ENCODE assay signal across 10 mouse cellular contexts in genomic region chr1:162781035-162781434, GRCm38 (mm10). TPM values are rescaled to one million over a fixed set of nuclear protein-coding genes. Genes with fewer than 3 reads are reported as not detected.
DNase-seq lines count a peak whose midpoint lies in the region; TF ChIP-seq lines count a peak whose summit lies in the region.
"Not testable (repeated sequence)": the region's sequence is repeated elsewhere in the genome, so short reads cannot be mapped to it uniquely, and the experiment has no call there.
"Had no signal": no experiment of that assay in that cellular context is flagged by ENCODE, and none has a peak within 500 bp of the region (broad histone marks: within the 10 kb centered on the region; RNA-seq: fewer than 3 reads in every experiment).

No protein-coding gene starts in this region.

- not testable (repeated sequence) for H3K27me3 ChIP-seq in E14TG2a.4 (ENCODE audit: insufficient read depth, low read length); heart, adult 2 months (ENCODE audit: control insufficient read depth, insufficient read depth, low read length); kidney, adult 2 months (replicated peaks; ENCODE audit: control insufficient read depth, insufficient read depth, low read length); liver, adult 2 months (ENCODE audit: control insufficient read depth, insufficient read depth, low read length)

- peak; percentile 21 for DNase-seq in adrenal gland, postnatal 14 days
- DNase-seq in heart, adult 2 months; liver, adult 2 months (ENCODE audit: extremely low read depth, low read depth, low spot score): not testable (repeated sequence)
- peak; percentile 41 for DNase-seq in kidney, adult 2 months
- DNase-seq in kidney, postnatal 36 days = peak; percentile 20 to 69
- DNase-seq in thymus, postnatal 4 days = peak; percentile 11

- not testable (repeated sequence) for H3K79me2 ChIP-seq in heart, adult 2 months (replicated peaks; ENCODE audit: control insufficient read depth, insufficient read depth, low read length); liver, adult 2 months (ENCODE audit: control insufficient read depth, insufficient read depth, low read length)

- H3K4me3 ChIP-seq in E14TG2a.4 (replicated peaks; ENCODE audit: low read length); heart, adult 2 months; kidney, adult 2 months (ENCODE audit: insufficient read depth, low read depth, low read length); liver, adult 2 months (ENCODE audit: insufficient read depth, low read depth, low read length): not testable (repeated sequence)

- H3K9ac ChIP-seq in heart, adult 2 months (ENCODE audit: low read depth, low read length); liver, adult 2 months (ENCODE audit: low read depth, low read length): not testable (repeated sequence)

- not testable (repeated sequence) for H3K36me3 ChIP-seq in E14TG2a.4 (ENCODE audit: insufficient read depth, low read length); heart, adult 2 months (ENCODE audit: control insufficient read depth, insufficient read depth, low read length); kidney, adult 2 months (ENCODE audit: control insufficient read depth, insufficient read depth, low read length); liver, adult 2 months (ENCODE audit: control insufficient read depth, insufficient read depth, low read length)

- TF ChIP-seq EP300 in heart, adult 2 months (IDR thresholded peaks at IDR 0.05; ENCODE audit: insufficient read depth, low read depth, low read length) = not testable (repeated sequence)

- TF ChIP-seq CTCF in E14TG2a.4 (conservative IDR thresholded peaks at IDR 0.05; ENCODE audit: low read length) = peak; percentile 24
- peak; percentile 46 for TF ChIP-seq CTCF in heart, adult 2 months (IDR thresholded peaks at IDR 0.05)
- TF ChIP-seq CTCF in kidney, adult 2 months (conservative IDR thresholded peaks at IDR 0.05; ENCODE audit: insufficient read depth, insufficient read length, low read depth, low read length) = peak; percentile 33; the same call in 1 of the 2 replicates
- TF ChIP-seq CTCF in liver, adult 2 months (IDR thresholded peaks at IDR 0.05; ENCODE audit: low read depth, low read length) = peak; percentile 27; the same call in 1 of the 2 replicates

- TF ChIP-seq POLR2A in heart, adult 2 months (IDR thresholded peaks at IDR 0.05; ENCODE audit: insufficient read depth, low read depth, low read length); kidney, adult 2 months (IDR thresholded peaks at IDR 0.05; ENCODE audit: low read depth, low read length); liver, adult 2 months (IDR thresholded peaks at IDR 0.05; ENCODE audit: extremely low read depth, insufficient read depth, low read length): not testable (repeated sequence)

- 90% methylated on average over 2 of the region's 2 CpGs for WGBS in heart, adult 2 months
- WGBS in kidney, adult 2 months = 74% methylated on average over 2 of the region's 2 CpGs
- 95% methylated on average over 2 of the region's 2 CpGs for WGBS in liver, adult 2 months

- not testable (repeated sequence) for H3K27ac ChIP-seq in heart, adult 2 months; kidney, adult 2 months (ENCODE audit: insufficient read depth, low read depth, low read length); liver, adult 2 months (replicated peaks; ENCODE audit: insufficient read depth, low read depth, low read length)

- H3K4me1 ChIP-seq in E14TG2a.4 (replicated peaks; ENCODE audit: low read depth, low read length); heart, adult 2 months (ENCODE audit: control insufficient read depth, insufficient read depth, low read length); kidney, adult 2 months (ENCODE audit: control insufficient read depth, insufficient read depth, low read length); liver, adult 2 months (ENCODE audit: control insufficient read depth, insufficient read depth, low read length): not testable (repeated sequence)

- H3K9me3 ChIP-seq in E14TG2a.4 (ENCODE audit: low read length) = not testable (repeated sequence)

- intact Hi-C loops in heart, adult 2 months (cut with DNase I) = not testable (repeated sequence)

RNA-seq across cellular contexts. Expression of gene Fmo4, which starts 32.7 kb away (rescaled TPM):
- 0.86 and 3.1 TPM in 2 replicates for total RNA-seq in adrenal gland, postnatal 14 days (2021)
- total RNA-seq in heart, adult 2 months (2021) = under 1 TPM in 1 of 2 experiments, not detected in 1; 0.08 TPM
- polyA plus RNA-seq in heart, adult 2 months (2012; rRNA removed) = 0.20 and 0.23 TPM in 2 replicates
- 28.0 and 29.6 TPM in 2 replicates for polyA plus RNA-seq in kidney, adult 2 months (2012; rRNA removed)
- total RNA-seq in liver, adult 2 months (2014; rRNA removed) = 14.4 and 16.2 TPM in 2 replicates
- polyA plus RNA-seq in liver, adult 2 months (2012; rRNA removed) = 7.7 and 8.1 TPM in 2 replicates
- total RNA-seq: CH12.LX; common myeloid progenitor, adult 5-6 weeks had no signal
- polyA plus RNA-seq: erythroblast, embryonic 14.5 days had no signal

RNA-seq across cellular contexts. Expression of gene Prrc2c, which starts 40.7 kb away (rescaled TPM):
- 161 and 178 TPM in 2 replicates for total RNA-seq in adrenal gland, postnatal 14 days (2021)
- 10 to 100 TPM; 71.7 to 72.0 TPM for total RNA-seq in heart, adult 2 months (2021)
- polyA plus RNA-seq in heart, adult 2 months (2012; rRNA removed) = 20.0 and 24.3 TPM in 2 replicates
- polyA plus RNA-seq in kidney, adult 2 months (2012; rRNA removed) = 23.5 and 26.7 TPM in 2 replicates
- total RNA-seq in liver, adult 2 months (2014; rRNA removed) = 19.2 and 23.0 TPM in 2 replicates
- 7.8 and 11.4 TPM in 2 replicates for polyA plus RNA-seq in liver, adult 2 months (2012; rRNA removed)
